ENCODE assay signal across 26 mouse cellular contexts in genomic region chr4:135220641-135221040, GRCm38 (mm10). TPM values are rescaled to one million over a fixed set of nuclear protein-coding genes. Genes with fewer than 3 reads are reported as not detected.
DNase-seq lines count a peak whose midpoint lies in the region; ATAC-seq and TF ChIP-seq lines count a peak whose summit lies in the region.
"Had no signal": no experiment of that assay in that cellular context is flagged by ENCODE, and none has a peak within 500 bp of the region (broad histone marks: within the 10 kb centered on the region; RNA-seq: fewer than 3 reads in every experiment).

No protein-coding gene starts in this region.

- no peak for DNase-seq in heart, postnatal 0 days (ENCODE audit: low spot score)
- DNase-seq in heart, adult 2 months: no peak
- no peak for DNase-seq in limb, embryonic 10.5 days (ENCODE audit: low spot score)
- DNase-seq in lung, adult 18-20 months: no peak
- DNase-seq: adrenal gland, adult 8-10 months; adrenal gland, postnatal 36 days; B cell, adult 2 months; cerebellum, adult 11 months; cerebellum, adult 8-10 months; cerebellum, postnatal 14 days; embryo, embryonic 11 days; gastrocnemius, adult 2 months; gastrocnemius, postnatal 25 days; heart, postnatal 10 days had no signal

- peaks cover 5% of the 10 kb centered on the region; the same call in 1 of the 2 replicates for H3K79me2 ChIP-seq in heart, adult 2 months (replicated peaks; ENCODE audit: control insufficient read depth, insufficient read depth, low read length)

- H3K27me3 ChIP-seq in heart, postnatal 0 days (ENCODE audit: control insufficient read depth, insufficient read depth, low read length): no peaks in the 10 kb centered on the region
- no peaks in the 10 kb centered on the region for H3K27me3 ChIP-seq in heart, adult 2 months (ENCODE audit: control insufficient read depth, insufficient read depth, low read length)
- H3K27me3 ChIP-seq in limb, embryonic 12.5 days: no peaks in the 10 kb centered on the region
- H3K27me3 ChIP-seq in limb, embryonic 10.5 days (ENCODE audit: low read depth, poor library complexity, severe bottlenecking): no peaks in the 10 kb centered on the region
- H3K27me3 ChIP-seq in lung, embryonic 15.5 days: no peaks in the 10 kb centered on the region
- H3K27me3 ChIP-seq in midbrain, embryonic 15.5 days (replicated peaks): no peaks in the 10 kb centered on the region
- H3K27me3 ChIP-seq: embryonic facial prominence, embryonic 15.5 days had no signal

- H3K4me2 ChIP-seq in heart, postnatal 0 days (ENCODE audit: low read depth, low read length): no peak overlapping the region
- H3K4me2 ChIP-seq in limb, embryonic 12.5 days: no peak overlapping the region
- H3K4me2 ChIP-seq in lung, embryonic 15.5 days: no peak overlapping the region
- H3K4me2 ChIP-seq in midbrain, embryonic 15.5 days: no peak overlapping the region
- H3K4me2 ChIP-seq: embryonic facial prominence, embryonic 15.5 days; hindbrain, embryonic 14.5 days had no signal

- TF ChIP-seq CTCF in heart, postnatal 0 days (IDR thresholded peaks at IDR 0.05; ENCODE audit: low read depth): no peak
- TF ChIP-seq CTCF in heart, adult 2 months (IDR thresholded peaks at IDR 0.05): no peak

- TF ChIP-seq POLR2A in heart, adult 2 months (IDR thresholded peaks at IDR 0.05; ENCODE audit: insufficient read depth, low read depth, low read length): no peak

- H3K36me3 ChIP-seq in heart, postnatal 0 days (replicated peaks; ENCODE audit: control insufficient read depth, insufficient read depth, low read length): peaks cover 88% of the 10 kb centered on the region
- H3K36me3 ChIP-seq in heart, adult 2 months (ENCODE audit: control insufficient read depth, insufficient read depth, low read length): peaks cover 20% of the 10 kb centered on the region
- H3K36me3 ChIP-seq in limb, embryonic 12.5 days: peaks cover 89% of the 10 kb centered on the region
- peaks cover 95% of the 10 kb centered on the region for H3K36me3 ChIP-seq in limb, embryonic 10.5 days
- H3K36me3 ChIP-seq in lung, embryonic 15.5 days: peaks cover 65% of the 10 kb centered on the region
- no peaks in the 10 kb centered on the region; the same call in 1 of the 2 replicates for H3K36me3 ChIP-seq in midbrain, embryonic 15.5 days (replicated peaks)

- 60% methylated on average over 3 of the region's 3 CpGs for WGBS in heart, postnatal 0 days
- 40% methylated on average over 3 of the region's 3 CpGs for WGBS in heart, adult 2 months
- 83% methylated on average over 3 of the region's 3 CpGs for WGBS in limb, embryonic 12.5 days
- WGBS in limb, embryonic 10.5 days: 92% methylated on average over 3 of the region's 3 CpGs
- 66% methylated on average over 3 of the region's 3 CpGs for WGBS in lung, embryonic 15.5 days
- WGBS in midbrain, embryonic 15.5 days: 90% methylated on average over 3 of the region's 3 CpGs

- no peak overlapping the region for H3K4me3 ChIP-seq in heart, postnatal 0 days (ENCODE audit: low read depth, low read length)
- H3K4me3 ChIP-seq in heart, adult 2 months: no peak overlapping the region
- H3K4me3 ChIP-seq in limb, embryonic 12.5 days (replicated peaks): no peak overlapping the region
- H3K4me3 ChIP-seq in limb, embryonic 10.5 days: no peak overlapping the region
- no peak overlapping the region for H3K4me3 ChIP-seq in lung, embryonic 15.5 days
- H3K4me3 ChIP-seq in midbrain, embryonic 15.5 days: no peak overlapping the region
- H3K4me3 ChIP-seq: embryonic facial prominence, embryonic 15.5 days; erythroblast, embryonic 14.5 days; forebrain, embryonic 10.5 days; gastrocnemius, adult 2 months; heart, embryonic 10.5 days; hindbrain, embryonic 10.5 days had no signal

- H3K9ac ChIP-seq in heart, postnatal 0 days (replicated peaks; ENCODE audit: low read depth, low read length): no peak overlapping the region
- H3K9ac ChIP-seq in heart, adult 2 months (ENCODE audit: low read depth, low read length): no peak overlapping the region
- H3K9ac ChIP-seq in limb, embryonic 12.5 days (replicated peaks): no peak overlapping the region
- H3K9ac ChIP-seq in lung, embryonic 15.5 days: no peak overlapping the region
- H3K9ac ChIP-seq in midbrain, embryonic 15.5 days: no peak overlapping the region
- H3K9ac ChIP-seq: embryonic facial prominence, embryonic 15.5 days; hindbrain, embryonic 14.5 days had no signal

- peaks cover 7% of the 10 kb centered on the region; the same call in 1 of the 2 replicates for H3K4me1 ChIP-seq in heart, postnatal 0 days (ENCODE audit: control insufficient read depth, insufficient read depth)
- peaks cover 8% of the 10 kb centered on the region for H3K4me1 ChIP-seq in heart, adult 2 months (ENCODE audit: control insufficient read depth, insufficient read depth, low read length)
- H3K4me1 ChIP-seq in limb, embryonic 12.5 days (replicated peaks): peaks cover 18% of the 10 kb centered on the region
- H3K4me1 ChIP-seq in limb, embryonic 10.5 days: no peaks in the 10 kb centered on the region
- peaks cover 3% of the 10 kb centered on the region; the same call in 1 of the 2 replicates for H3K4me1 ChIP-seq in lung, embryonic 15.5 days
- H3K4me1 ChIP-seq in midbrain, embryonic 15.5 days: no peaks in the 10 kb centered on the region
- H3K4me1 ChIP-seq: embryonic facial prominence, embryonic 15.5 days; hindbrain, embryonic 10.5 days had no signal

- peak overlapping the region; percentile 35; the same call in 1 of the 2 replicates for H3K27ac ChIP-seq in heart, postnatal 0 days (ENCODE audit: low read depth)
- H3K27ac ChIP-seq in heart, adult 2 months: no peak overlapping the region
- H3K27ac ChIP-seq in limb, embryonic 12.5 days: peak overlapping the region; percentile 80
- H3K27ac ChIP-seq in limb, embryonic 10.5 days: no peak overlapping the region
- H3K27ac ChIP-seq in lung, embryonic 15.5 days: 0 out of 2 replicates have a peak overlapping the region, but pooled peaks have one; percentile 36
- H3K27ac ChIP-seq in midbrain, embryonic 15.5 days: no peak overlapping the region
- H3K27ac ChIP-seq: embryonic facial prominence, embryonic 15.5 days; forebrain, embryonic 10.5 days; gastrocnemius, adult 2 months; hindbrain, embryonic 10.5 days; hindbrain, embryonic 14.5 days had no signal

- TF ChIP-seq EP300 in heart, postnatal 0 days (IDR thresholded peaks at IDR 0.05; ENCODE audit: low read depth): no peak
- TF ChIP-seq EP300 in heart, adult 2 months (IDR thresholded peaks at IDR 0.05; ENCODE audit: insufficient read depth, low read depth, low read length): no peak

- no peak for ATAC-seq in heart, postnatal 0 days (ENCODE audit: insufficient read depth, low read depth)
- ATAC-seq in limb, embryonic 12.5 days (ENCODE audit: insufficient number of reproducible peaks, insufficient read depth, low FRiP score, low TSS enrichment, low read depth): no peak
- no peak for ATAC-seq in lung, embryonic 15.5 days (ENCODE audit: borderline replicate concordance, extremely low read depth, low FRiP score, low TSS enrichment)
- ATAC-seq in midbrain, embryonic 15.5 days (replicated peaks): no peak
- ATAC-seq: CD4-positive, CD25-positive, alpha-beta regulatory T cell, adult 4 months; forebrain, embryonic 14.5 days had no signal

- intact Hi-C loops in heart, adult 2 months (cut with DNase I): loop anchor here (2.0 kb wide), 1 partner anchor 50 kb away; no protein-coding TSS in a partner anchor

- no peaks in the 10 kb centered on the region for H3K9me3 ChIP-seq in heart, postnatal 0 days (replicated peaks; ENCODE audit: control insufficient read depth, low read length)
- no peaks in the 10 kb centered on the region for H3K9me3 ChIP-seq in limb, embryonic 12.5 days
- H3K9me3 ChIP-seq in limb, embryonic 10.5 days (replicated peaks): no peaks in the 10 kb centered on the region
- no peaks in the 10 kb centered on the region for H3K9me3 ChIP-seq in lung, embryonic 15.5 days
- no peaks in the 10 kb centered on the region for H3K9me3 ChIP-seq in midbrain, embryonic 15.5 days
- H3K9me3 ChIP-seq: embryonic facial prominence, embryonic 15.5 days; forebrain, embryonic 10.5 days; G1E; heart, embryonic 10.5 days; hindbrain, embryonic 10.5 days had no signal

RNA-seq across cellular contexts. Expression of gene Clic4, which starts 52.0 kb away (rescaled TPM):
- total RNA-seq in heart, postnatal 0 days (2014; rRNA removed; ENCODE audit: low replicate concordance): 239 and 307 TPM in 2 replicates
- 213 and 235 TPM in 2 replicates for polyA plus RNA-seq in heart, postnatal 0 days (2015; fragmentation: Nextera tagmentation; extraction: Ambion mirVana)
- 100 to 1,000 TPM; 248 to 249 TPM for total RNA-seq in heart, adult 2 months (2021)
- polyA plus RNA-seq in heart, adult 2 months (2012; rRNA removed): 148 and 227 TPM in 2 replicates
- polyA plus RNA-seq in limb, embryonic 12.5 days (2016; fragmentation: Nextera tagmentation; extraction: Ambion mirVana): 191 and 199 TPM in 2 replicates
- polyA plus RNA-seq in limb, embryonic 10.5 days (2016; fragmentation: Nextera tagmentation; extraction: Ambion mirVana): 208 and 220 TPM in 2 replicates
- polyA plus RNA-seq in lung, embryonic 15.5 days (2015; fragmentation: Nextera tagmentation; extraction: Ambion mirVana): 181 and 185 TPM in 2 replicates
- polyA plus RNA-seq in midbrain, embryonic 15.5 days (2015; fragmentation: Nextera tagmentation; extraction: Ambion mirVana): 63.8 and 69.5 TPM in 2 replicates

Comparison
In these comparisons a context has a peak if more than half of its experiments do, and no peak if none do; other contexts are left out.
1. H3K27ac ChIP-seq: peak in heart, postnatal 0 days (single experiment), limb, embryonic 12.5 days (single experiment) and lung, embryonic 15.5 days (single experiment); none in heart, adult 2 months (single experiment), limb, embryonic 10.5 days (single experiment) and midbrain, embryonic 15.5 days (single experiment).